Mouse (Mus musculus) hindbrain, embryonic 16.5 days (tissue): ENCODE data around the gene Rgs6. TPM values are rescaled to one million over a fixed set of nuclear protein-coding genes. Genes with fewer than 3 reads are reported as not detected.
A peak's percentile ranks its signal among the peaks of the same experiment; 100 is the strongest.

Experiments
- ATAC-seq: fragments of 200-750 bp; cut with Nextera tagmentation; 2 replicates; pipeline ENCODE4 v1.8.0; 2017; ENCODE audit warnings: moderate TSS enrichment, moderate library complexity
- H3K27ac ChIP-seq: fragments of 300-500 bp; sonication (generic); 2 replicates; pipeline ENCODE4 v1.5.1; 2014; ENCODE audit warnings: low read depth, mild to moderate bottlenecking, control low read depth, low read length, moderate library complexity
- H3K27me3 ChIP-seq: fragments of 300-500 bp; sonication (generic); replicated peaks from 2 replicates; pipeline ENCODE4 v1.6.1; 2014; ENCODE audit warnings: low read length; ENCODE audit not compliant: control insufficient read depth, insufficient read depth
- H3K36me3 ChIP-seq: fragments of 300-500 bp; sonication (generic); 2 replicates; pipeline ENCODE4 v1.6.1; 2014; ENCODE audit warnings: mild to moderate bottlenecking, low read length, moderate library complexity, mixed read lengths; ENCODE audit not compliant: control insufficient read depth, insufficient read depth
- H3K4me1 ChIP-seq: fragments of 300-500 bp; sonication (generic); 2 replicates; pipeline ENCODE4 v1.6.1; 2014; ENCODE audit warnings: low read depth, low read length; ENCODE audit not compliant: control insufficient read depth, insufficient read depth
- H3K4me2 ChIP-seq: fragments of 300-500 bp; sonication (generic); 2 replicates; pipeline ENCODE4 v1.6.1; 2014; ENCODE audit warnings: mild to moderate bottlenecking, low read length, control low read depth, moderate library complexity
- H3K4me3 ChIP-seq: fragments of 300-500 bp; sonication (generic); 2 replicates; pipeline ENCODE4 v1.5.1; 2014; ENCODE audit warnings: mild to moderate bottlenecking, low read length, control low read depth, moderate library complexity
- H3K9ac ChIP-seq: fragments of 300-500 bp; sonication (generic); 2 replicates; pipeline ENCODE4 v1.6.1; 2014; ENCODE audit warnings: low read depth, mild to moderate bottlenecking, control low read depth, low read length, moderate library complexity
- H3K9me3 ChIP-seq: fragments of 300-500 bp; sonication (generic); 2 replicates; pipeline ENCODE4 v1.6.1; 2014; ENCODE audit warnings: mild to moderate bottlenecking, low read length, moderate library complexity; ENCODE audit not compliant: control insufficient read depth
- WGBS: fragments of 180-500 bp; shearing (Covaris S2); extraction: QIAGEN DNeasy Blood & Tissue Kit; methylation state at CpG from one replicate; pipeline ENCODE4 v1.1.7; 2014; 5-methylcytosine and 5-hydroxymethylcytosine counted together
- polyA plus RNA-seq: library from polyadenylated mRNA; unstranded; fragments of >200 nt; fragmentation: Nextera tagmentation; extraction: Ambion mirVana; gene quantifications from 2 replicates; pipeline ENCODE4 v1.2.1, GENCODE M21; 2015

The Rgs6 gene
- polyA plus RNA-seq, 1 experiment from 2014 or later = 10.1 TPM

DNA sequence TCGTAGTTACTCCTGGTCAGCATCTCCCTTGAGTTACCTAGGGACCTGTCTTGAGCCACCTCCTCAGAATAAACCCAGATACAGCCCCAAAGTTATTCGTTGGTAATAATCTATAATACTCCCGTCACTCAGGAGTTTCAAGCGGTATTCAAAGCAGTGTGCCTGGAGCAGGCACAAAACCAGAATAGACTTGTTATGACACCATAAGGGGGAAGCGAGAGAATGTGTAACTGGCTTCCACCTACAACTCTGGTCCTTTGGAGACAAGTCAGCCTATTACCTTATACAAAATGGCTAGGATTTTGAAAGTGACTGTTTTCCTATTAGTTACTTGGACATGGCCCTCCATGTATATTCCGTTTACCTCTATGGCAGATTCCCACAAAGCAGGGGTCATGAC, 213.6 kb downstream of the Rgs6 start:
- Histone ChIP-seq H3K4me2 (no peak overlapping the region), H3K27me3 (no peaks in the 10 kb centered on the region), H3K4me3 (no peak overlapping the region), H3K9ac (no peak overlapping the region), H3K4me1 (no peaks in the 10 kb centered on the region), H3K27ac (no peak overlapping the region), H3K36me3 (no peaks in the 10 kb centered on the region), H3K9me3 (no peaks in the 10 kb centered on the region)
- WGBS = 90% methylated on average over 6 of the region's 6 CpGs
- ATAC-seq = no peak

DNA sequence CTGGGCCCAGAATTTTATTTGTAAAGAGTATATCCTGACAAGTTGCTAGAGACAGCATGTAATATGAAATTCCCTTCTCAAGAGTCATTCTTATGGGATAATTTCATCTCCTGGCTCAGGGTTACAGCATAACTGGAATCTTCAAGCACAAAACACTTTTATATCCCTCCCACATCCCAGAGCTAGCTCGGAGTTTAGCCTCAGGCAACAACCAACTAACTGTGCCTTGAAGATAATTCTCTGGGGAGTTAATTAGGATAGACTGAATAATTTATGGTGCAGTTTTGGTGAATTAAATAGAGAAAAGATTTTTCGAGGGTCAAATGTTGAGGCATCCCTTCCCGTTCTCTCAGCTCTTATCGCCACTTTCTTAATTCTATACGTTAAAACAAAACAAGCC, 214.6 kb downstream of the Rgs6 start:
- Histone ChIP-seq H3K4me2 (no peak overlapping the region), H3K9ac (no peak overlapping the region), H3K9me3 (no peaks in the 10 kb centered on the region), H3K27ac (no peak overlapping the region), H3K4me1 (no peaks in the 10 kb centered on the region), H3K4me3 (no peak overlapping the region), H3K27me3 (no peaks in the 10 kb centered on the region), H3K36me3 (no peaks in the 10 kb centered on the region)
- ATAC-seq = no peak
- WGBS = 69% methylated on average over 5 of the region's 5 CpGs

DNA sequence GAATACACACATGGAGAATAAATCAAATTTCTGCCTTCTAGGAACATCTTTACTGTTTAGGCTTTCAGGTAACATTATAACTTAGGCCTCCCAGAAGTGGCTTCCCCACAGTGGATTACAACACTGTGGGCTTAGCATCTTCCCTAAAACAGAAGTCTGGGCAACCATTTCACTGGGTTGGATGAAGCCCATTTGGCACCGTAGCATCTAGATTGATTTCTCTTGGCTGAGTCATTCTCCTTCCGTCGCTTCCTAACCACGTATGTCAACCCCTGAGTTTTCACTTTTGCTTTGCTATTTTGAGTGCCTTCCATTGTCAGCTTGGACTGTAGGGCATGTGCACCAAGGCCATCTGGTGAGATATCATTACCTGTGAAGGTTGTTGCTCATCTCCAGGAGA, 217.1 kb downstream of the Rgs6 start:
- Histone ChIP-seq H3K9ac (no peak overlapping the region), H3K27ac (no peak overlapping the region), H3K36me3 (no peaks in the 10 kb centered on the region), H3K4me2 (no peak overlapping the region), H3K9me3 (no peaks in the 10 kb centered on the region), H3K27me3 (no peaks in the 10 kb centered on the region), H3K4me3 (no peak overlapping the region), H3K4me1 (no peaks in the 10 kb centered on the region)
- ATAC-seq = no peak
- 93% methylated on average over 4 of the region's 4 CpGs for WGBS

DNA sequence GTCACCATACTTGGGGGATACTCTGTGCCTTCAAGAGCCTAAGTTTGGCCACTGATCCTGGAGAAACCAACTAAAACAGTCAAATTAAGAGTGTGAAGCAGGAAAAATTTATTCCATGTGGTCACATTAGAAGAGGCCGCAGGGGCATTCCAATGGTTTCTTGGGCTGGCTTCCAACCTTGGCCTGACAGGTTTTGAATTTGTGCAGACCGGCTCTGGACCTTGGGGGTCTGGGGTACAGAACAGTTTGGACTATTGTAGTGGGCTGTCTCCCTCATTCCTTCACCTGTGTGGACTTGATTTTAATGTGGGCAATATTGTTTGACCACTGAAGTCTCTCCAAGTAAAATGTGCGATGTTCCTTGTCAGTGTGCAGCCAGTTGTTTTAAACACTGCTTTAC, 222.5 kb downstream of the Rgs6 start:
- H3K9me3 ChIP-seq = no peaks in the 10 kb centered on the region
- 90% methylated on average over 3 of the region's 3 CpGs for WGBS
- no peaks in the 10 kb centered on the region for H3K4me1 ChIP-seq
- H3K36me3 ChIP-seq = no peaks in the 10 kb centered on the region
- no peak overlapping the region for H3K4me2 ChIP-seq
- no peak for ATAC-seq
- no peak overlapping the region for H3K4me3 ChIP-seq
- H3K9ac ChIP-seq = no peak overlapping the region
- no peak overlapping the region for H3K27ac ChIP-seq
- no peaks in the 10 kb centered on the region for H3K27me3 ChIP-seq

DNA sequence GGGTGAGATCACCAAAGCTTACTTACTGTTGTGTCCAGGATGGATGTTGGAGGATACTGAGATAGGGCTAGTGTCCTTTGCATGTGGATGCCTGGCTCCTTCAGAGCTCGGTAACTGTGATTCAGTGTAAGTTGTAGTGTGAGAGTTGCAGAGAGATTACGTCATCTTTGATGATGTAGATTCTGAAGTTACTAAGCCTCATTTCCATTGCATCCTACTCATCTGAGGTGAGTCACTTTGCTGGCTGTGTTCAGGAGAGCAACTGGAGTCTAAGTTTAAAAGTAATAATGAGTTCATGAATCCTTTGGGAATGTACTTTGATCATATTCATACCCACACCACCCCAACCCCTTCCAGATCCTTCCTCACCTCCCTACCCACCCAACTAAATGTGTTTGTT, 227.9 kb downstream of the Rgs6 start:
- WGBS = 92% methylated on average over 2 of the region's 2 CpGs
- Histone ChIP-seq H3K9me3 (no peaks in the 10 kb centered on the region), H3K4me2 (no peak overlapping the region), H3K4me1 (peaks cover 2% of the 10 kb centered on the region; the same call in 1 of the 2 replicates), H3K36me3 (no peaks in the 10 kb centered on the region), H3K27ac (no peak overlapping the region), H3K27me3 (no peaks in the 10 kb centered on the region), H3K4me3 (no peak overlapping the region), H3K9ac (no peak overlapping the region)
- ATAC-seq = no peak

DNA sequence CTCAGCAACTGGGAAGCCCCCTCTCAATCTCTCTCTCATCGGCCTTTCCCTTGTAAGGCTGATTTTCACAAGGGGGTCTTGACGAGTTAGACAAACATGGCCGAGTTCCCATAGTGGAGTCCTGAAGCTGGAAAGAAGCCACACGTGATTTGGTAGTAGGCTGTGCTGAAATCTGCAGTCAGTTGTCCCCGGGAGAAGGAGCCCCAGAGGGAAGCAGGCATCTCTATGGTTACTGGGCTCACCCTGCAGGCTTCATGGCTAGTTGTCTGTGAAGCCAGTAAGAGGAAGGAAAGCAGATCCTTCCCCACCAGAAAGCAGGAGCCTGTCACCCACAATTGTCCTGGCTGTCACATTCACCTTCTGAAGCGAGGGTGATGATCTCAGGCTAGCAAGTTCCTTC, 231.2 kb downstream of the Rgs6 start:
- no peak overlapping the region for H3K4me2 ChIP-seq
- 0 out of 2 replicates have a peak, but pooled peaks have one; percentile 34 for ATAC-seq
- peaks cover 2% of the 10 kb centered on the region; the same call in 1 of the 2 replicates for H3K4me1 ChIP-seq
- 55% methylated on average over 6 of the region's 6 CpGs for WGBS
- no peak overlapping the region for H3K4me3 ChIP-seq
- no peaks in the 10 kb centered on the region for H3K27me3 ChIP-seq
- H3K9me3 ChIP-seq = no peaks in the 10 kb centered on the region
- H3K36me3 ChIP-seq = no peaks in the 10 kb centered on the region
- no peak overlapping the region for H3K27ac ChIP-seq
- H3K9ac ChIP-seq = no peak overlapping the region

DNA sequence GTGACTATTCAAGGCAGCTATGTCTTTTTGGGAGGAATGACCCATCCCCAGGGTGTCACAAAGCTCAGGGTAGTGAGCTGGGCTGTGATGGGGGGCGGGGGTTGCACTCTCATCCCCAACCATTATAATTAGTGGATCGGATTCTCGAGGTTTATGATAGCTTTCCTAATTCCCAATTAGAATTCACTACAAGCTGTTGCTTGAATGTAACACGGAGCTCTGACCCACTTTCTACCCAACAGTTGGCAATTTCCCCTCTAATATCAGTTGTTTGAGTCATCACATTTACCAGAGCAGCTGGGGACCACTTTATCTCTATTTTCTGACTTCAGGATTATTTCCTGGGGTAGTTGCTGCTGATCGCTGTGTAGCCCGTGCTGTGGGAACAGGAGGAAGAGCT, 231.9 kb downstream of the Rgs6 start:
- Histone ChIP-seq H3K36me3 (no peaks in the 10 kb centered on the region), H3K4me2 (no peak overlapping the region), H3K4me3 (no peak overlapping the region), H3K27me3 (no peaks in the 10 kb centered on the region), H3K9me3 (no peaks in the 10 kb centered on the region), H3K4me1 (peaks cover 2% of the 10 kb centered on the region; the same call in 1 of the 2 replicates), H3K9ac (no peak overlapping the region), H3K27ac (no peak overlapping the region)
- 79% methylated on average over 6 of the region's 6 CpGs for WGBS
- ATAC-seq = no peak

GRCm38 (mm10) chr12:82822821-82823620, 234.9 kb downstream of the Rgs6 start:
- 94% methylated on average over 3 of the region's 3 CpGs for WGBS
- H3K4me3 ChIP-seq = no peak overlapping the region
- no peaks in the 10 kb centered on the region for H3K9me3 ChIP-seq
- no peak overlapping the region for H3K4me2 ChIP-seq
- peaks cover 2% of the 10 kb centered on the region; the same call in 1 of the 2 replicates for H3K4me1 ChIP-seq
- H3K27me3 ChIP-seq = no peaks in the 10 kb centered on the region
- no peak overlapping the region for H3K9ac ChIP-seq
- no peak overlapping the region for H3K27ac ChIP-seq
- no peak for ATAC-seq
- H3K36me3 ChIP-seq = no peaks in the 10 kb centered on the region

- Histone ChIP-seq H3K36me3 (no peaks in the 10 kb centered on the region), H3K27ac (no peak overlapping the region), H3K4me2 (no peak overlapping the region), H3K4me1 (no peaks in the 10 kb centered on the region), H3K4me3 (no peak overlapping the region), H3K9me3 (no peaks in the 10 kb centered on the region), H3K9ac (no peak overlapping the region), H3K27me3 (no peaks in the 10 kb centered on the region)
- ATAC-seq = no peak
- 81% methylated on average over 8 of the region's 8 CpGs for WGBS
These were observed 242.2 kb downstream of the Rgs6 start for GRCm38 (mm10) chr12:82830333-82830732.
